Mouse (Mus musculus): Measurements from ENCODE around the gene Tlcd1. TPM values are rescaled to one million over a fixed set of nuclear protein-coding genes. Genes with fewer than 3 reads are reported as not detected.

Tlcd1 gene
- total and polyA plus RNA-seq, 3 experiments, result 23.3 to 28.3 TPM; not detected in 1

DNA sequence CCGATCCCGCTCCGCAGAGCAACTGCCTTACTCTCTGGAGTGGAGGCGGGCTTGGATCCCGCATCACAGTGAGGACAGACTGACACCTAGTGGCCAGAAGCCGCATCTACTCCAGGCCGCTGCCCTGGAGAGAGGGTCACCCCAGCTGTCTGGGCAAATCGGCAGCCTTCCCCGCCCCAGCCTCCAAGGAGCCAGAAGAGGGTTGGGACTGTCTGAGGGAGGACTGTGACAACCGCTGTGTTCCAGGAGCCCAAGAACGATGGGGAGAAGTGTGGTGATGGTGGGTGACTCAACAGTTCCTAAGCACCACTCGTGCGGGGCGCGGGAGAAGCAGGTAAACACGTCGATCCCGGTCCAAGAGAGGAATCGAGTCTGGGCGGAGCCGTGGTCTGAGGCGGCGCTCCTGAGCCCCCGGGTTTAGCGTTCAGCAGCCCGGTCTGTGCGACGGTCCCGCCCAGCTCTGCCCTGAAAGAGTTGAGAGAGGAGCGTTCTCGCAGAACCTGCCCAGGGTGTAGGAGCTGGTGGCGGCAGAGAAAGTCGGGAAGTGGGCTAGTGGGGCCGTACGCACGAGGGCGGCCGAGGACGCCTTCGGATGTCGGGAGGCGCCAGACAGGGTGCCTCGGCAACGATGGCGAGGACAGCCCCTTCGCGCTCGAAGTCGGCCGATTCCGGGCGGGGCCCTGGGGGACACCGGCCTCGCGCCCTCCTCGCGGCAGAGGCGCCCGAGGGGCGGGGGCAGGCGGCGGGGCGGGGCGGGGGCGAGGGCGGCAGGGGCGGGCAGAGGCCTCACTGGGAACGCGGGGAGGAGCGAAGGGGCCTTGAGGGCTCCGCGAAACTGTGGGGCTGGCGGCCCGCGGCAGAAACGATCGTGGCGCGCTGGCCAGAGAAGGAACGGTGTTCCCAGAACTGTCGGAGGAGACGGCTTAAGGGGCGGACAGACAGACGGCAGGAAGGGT, 1.7 kb downstream of the Tlcd1 start:
- DNase-seq (ENCODE audit: low read depth, low spot score), result peak; percentile 98
- peaks cover 29% of the 10 kb centered on the region for H3K79me2 ChIP-seq (ENCODE audit: control insufficient read depth, insufficient read depth, low read length, poor library complexity)
- H3K27me3 ChIP-seq (ENCODE audit: control insufficient read depth in 1 of 2, insufficient read depth in 2 of 2, low read length in 2 of 2), result no peaks in the 10 kb centered on the region
- no peaks in the 10 kb centered on the region for H3K9me3 ChIP-seq (replicated peaks; ENCODE audit: insufficient read depth, low read length)
- TF ChIP-seq ZC3H11A (IDR thresholded peaks at IDR 0.05; ENCODE audit: low read depth, low read length) (peak; percentile 78), UBTF (IDR thresholded peaks at IDR 0.05; ENCODE audit: borderline replicate concordance, insufficient read depth, low read depth, low read length) (peak; percentile 10; the same call in 1 of the 2 replicates), GATA1 (IDR thresholded peaks at IDR 0.05; ENCODE audit: low read depth, low read length) (no peak), MAX (IDR thresholded peaks at IDR 0.05; ENCODE audit: low read length) (0 out of 2 replicates have a peak, but pooled peaks have one; percentile 8), MAZ (IDR thresholded peaks at IDR 0.05; ENCODE audit: low read depth, low read length) (peak; percentile 64; the same call in 1 of the 2 replicates), MYB (IDR thresholded peaks at IDR 0.05; ENCODE audit: low read depth, low read length) (no peak), POLR2A (IDR thresholded peaks at IDR 0.05; ENCODE audit: control insufficient read depth in 1 of 2, insufficient read depth in 1 of 2, low read depth in 1 of 2, low read length in 2 of 2, poor library complexity in 1 of 2) (peak; percentile 63 to 72; a peak in 3 of 4 replicates), ZMIZ1 (IDR thresholded peaks at IDR 0.05; ENCODE audit: low read depth, low read length) (peak; percentile 81), TBP (IDR thresholded peaks at IDR 0.05; ENCODE audit: low read depth, low read length) (peak; percentile 10; the same call in 1 of the 2 replicates), TCF12 (IDR thresholded peaks at IDR 0.05; ENCODE audit: low read depth, low read length) (peak; percentile 46), NELFE (IDR thresholded peaks at IDR 0.05; ENCODE audit: low read depth, low read length) (peak; percentile 81), E2F4 (IDR thresholded peaks at IDR 0.05; ENCODE audit: borderline replicate concordance, low read depth, low read length) (no peak), SMC3 (IDR thresholded peaks at IDR 0.05; ENCODE audit: low read depth, low read length) (peak; percentile 83), JUND (IDR thresholded peaks at IDR 0.05; ENCODE audit: low read depth, low read length) (no peak), CTCF (IDR thresholded peaks at IDR 0.05 in 2 of 3, conservative IDR thresholded peaks at IDR 0.05 in 1 of 3; ENCODE audit: control insufficient read depth in 1 of 3, insufficient read depth in 1 of 3, low read depth in 2 of 3, low read length in 3 of 3, poor library complexity in 1 of 3, severe bottlenecking in 1 of 3) (peak; percentile 94 to 99 (median 99)), SIN3A (IDR thresholded peaks at IDR 0.05; ENCODE audit: low read length) (peak; percentile 89), CHD1 (IDR thresholded peaks at IDR 0.05; ENCODE audit: low read depth, low read length) (peak; percentile 29; the same call in 1 of the 2 replicates), MXI1 (IDR thresholded peaks at IDR 0.05; ENCODE audit: low read depth, low read length) (peak; percentile 74), POLR2AphosphoS2 (IDR thresholded peaks at IDR 0.05; ENCODE audit: low read length) (no peak), BHLHE40 (IDR thresholded peaks at IDR 0.05; ENCODE audit: borderline replicate concordance, low read depth, low read length) (no peak), RAD21 (IDR thresholded peaks at IDR 0.05; ENCODE audit: low read depth, low read length) (peak; percentile 97), GABPA (IDR thresholded peaks at IDR 0.05; ENCODE audit: low read depth, low read length) (0 out of 2 replicates have a peak, but pooled peaks have one; percentile 17), NRF1 (IDR thresholded peaks at IDR 0.05; ENCODE audit: insufficient read depth, low read depth, low read length, poor library complexity, severe bottlenecking) (0 out of 2 replicates have a peak, but pooled peaks have one; percentile 22), ETS1 (IDR thresholded peaks at IDR 0.05; ENCODE audit: low read depth, low read length) (peak; percentile 6), USF1 (IDR thresholded peaks at IDR 0.05; ENCODE audit: low read depth, low read length) (0 out of 2 replicates have a peak, but pooled peaks have one; percentile 3), MYC (IDR thresholded peaks at IDR 0.05; ENCODE audit: low read depth, low read length) (peak; percentile 26; the same call in 1 of the 2 replicates), USF2 (IDR thresholded peaks at IDR 0.05; ENCODE audit: borderline replicate concordance in 1 of 2, insufficient read depth in 1 of 2, low read depth in 1 of 2, low read length in 2 of 2) (no peak), ZNF384 (IDR thresholded peaks at IDR 0.05; ENCODE audit: low read depth, low read length) (no peak), ELF1 (IDR thresholded peaks at IDR 0.05; ENCODE audit: low read depth, low read length) (peak; percentile 23), CHD2 (IDR thresholded peaks at IDR 0.05; ENCODE audit: low read length) (no peak)
- peak overlapping the region; percentile 67 to 81 for H3K4me3 ChIP-seq (ENCODE audit: control insufficient read depth in 1 of 2, insufficient read depth in 1 of 2, low read depth in 2 of 2, low read length in 2 of 2)
- peaks cover 4 to 19% of the 10 kb centered on the region in 2 experiments; a peak in 2 of 4 replicates for H3K4me1 ChIP-seq (ENCODE audit: control insufficient read depth in 1 of 2, insufficient read depth in 2 of 2, low read length in 2 of 2)
- peak overlapping the region; percentile 92 for H3K9ac ChIP-seq (ENCODE audit: control insufficient read depth, low read depth, low read length, poor library complexity, severe bottlenecking)
- peaks cover 12 to 32% of the 10 kb centered on the region in 2 experiments for H3K36me3 ChIP-seq (ENCODE audit: control insufficient read depth in 1 of 2, insufficient read depth in 2 of 2, low read length in 2 of 2)
- H3K27ac ChIP-seq (ENCODE audit: control insufficient read depth, low read depth, low read length), result peak overlapping the region; percentile 96

All from MEL (cell line).